Mouse (Mus musculus): Measurements from ENCODE around the gene Hvcn1.
"Not testable (repeated sequence)": the region's sequence is repeated elsewhere in the genome, so short reads cannot be mapped to it uniquely, and the experiment has no call there.

Hvcn1 gene

GRCm38 (mm10) chr5:122206475-122206874 is at the start of gene Hvcn1:
Hvcn1 (plus strand) TSS chr5:122206804.
- no peak for DNase-seq

DNA sequence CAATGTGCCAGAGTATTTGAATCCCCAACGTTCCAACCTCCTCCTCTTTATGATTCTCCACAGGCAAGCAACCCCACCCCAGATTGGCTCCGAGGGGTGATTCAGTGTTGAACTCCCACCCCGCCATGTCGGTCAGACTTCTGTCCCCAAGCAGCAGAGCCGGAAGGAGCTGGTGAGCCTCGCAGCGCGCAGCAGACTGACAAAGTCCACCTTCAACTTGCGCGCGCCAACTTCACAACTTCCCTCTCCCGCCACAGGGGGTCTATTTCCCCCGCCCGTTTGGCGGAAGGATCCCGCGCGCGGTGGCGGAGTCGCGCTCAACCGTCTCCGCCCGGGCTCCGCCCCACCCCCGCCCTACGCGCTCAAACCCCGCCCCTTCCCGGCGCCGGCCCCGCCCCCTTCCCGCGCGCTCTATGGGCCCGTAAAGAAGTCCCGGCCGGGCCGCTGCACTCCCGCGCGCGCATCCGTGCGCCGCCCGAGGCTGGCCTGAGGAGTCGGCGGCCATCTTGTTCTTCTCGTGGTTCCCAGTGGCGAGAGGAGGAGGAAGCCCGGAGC is 48.7 kb upstream of the Hvcn1 start, which contains the start of gene Ppp1cc:
Gene Ppp1cc (plus strand): TSS at position 452 of the 555 bp plus-strand sequence.
- peak; percentile 89 for DNase-seq

DNA sequence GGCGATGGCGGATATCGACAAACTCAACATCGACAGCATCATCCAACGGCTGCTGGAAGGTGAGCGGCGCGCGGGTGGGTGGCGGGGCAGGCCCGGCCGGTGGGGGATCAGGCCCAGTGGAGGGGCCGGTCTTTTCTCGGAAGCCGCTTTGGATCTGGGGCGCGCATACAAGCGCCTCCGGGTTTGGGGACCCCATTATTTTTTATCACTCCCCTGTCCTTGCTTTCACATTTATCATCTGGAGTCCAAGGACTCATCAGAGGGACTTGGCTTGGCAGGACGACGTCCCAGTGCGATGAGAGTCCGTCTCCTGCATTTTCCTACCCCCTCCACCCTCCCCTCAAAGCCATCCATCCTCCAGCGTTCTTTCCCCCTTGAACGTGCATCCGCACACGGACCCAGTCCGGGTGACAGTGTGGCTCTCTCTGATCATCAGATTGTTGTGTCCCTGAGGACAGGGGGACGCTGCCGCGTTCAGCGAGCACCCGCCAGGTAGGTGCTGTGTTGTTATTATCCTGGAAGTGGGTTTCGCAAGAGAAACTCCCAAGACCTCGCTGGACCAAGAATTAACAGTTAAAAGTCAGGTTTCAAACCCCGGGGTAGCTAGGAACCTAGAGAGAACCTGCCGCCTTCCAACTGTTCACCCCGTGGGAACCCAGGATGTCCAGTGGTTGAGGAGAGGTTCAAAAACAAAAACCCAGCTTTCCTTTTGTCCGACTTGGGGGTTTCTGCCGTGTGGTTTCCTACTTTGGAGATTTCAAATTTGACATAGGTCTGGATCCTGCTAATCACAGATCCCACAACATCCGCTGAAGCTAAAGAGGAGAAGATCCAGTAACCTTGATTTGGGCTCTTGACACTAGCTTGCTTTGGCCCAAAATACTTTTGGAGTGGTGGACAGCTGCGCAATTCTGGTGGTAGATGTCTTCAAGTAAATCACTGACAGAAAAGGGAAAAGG is 47.8 kb upstream of the Hvcn1 start:
- peak; percentile 32 for DNase-seq

DNA sequence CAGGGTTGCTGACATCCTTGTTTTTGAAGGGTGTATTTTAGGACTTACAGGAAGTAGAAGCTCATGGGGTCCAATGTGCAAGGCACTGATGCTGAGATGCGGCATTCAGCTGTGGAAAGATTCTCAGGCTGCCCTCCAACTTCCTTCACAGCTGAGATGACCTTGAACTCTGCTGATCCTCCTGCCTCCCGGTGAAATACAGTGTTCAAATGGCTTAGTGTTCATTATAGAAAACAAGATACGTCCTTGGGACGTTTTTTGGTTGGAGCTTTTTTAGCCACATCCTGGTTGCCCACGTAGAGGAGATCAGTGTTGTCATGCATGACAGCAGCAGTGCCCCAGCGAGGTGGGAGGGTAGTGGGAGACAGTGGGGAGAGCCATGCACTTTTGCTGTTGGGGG is 43.4 kb upstream of the Hvcn1 start:
- no peak for DNase-seq

DNA sequence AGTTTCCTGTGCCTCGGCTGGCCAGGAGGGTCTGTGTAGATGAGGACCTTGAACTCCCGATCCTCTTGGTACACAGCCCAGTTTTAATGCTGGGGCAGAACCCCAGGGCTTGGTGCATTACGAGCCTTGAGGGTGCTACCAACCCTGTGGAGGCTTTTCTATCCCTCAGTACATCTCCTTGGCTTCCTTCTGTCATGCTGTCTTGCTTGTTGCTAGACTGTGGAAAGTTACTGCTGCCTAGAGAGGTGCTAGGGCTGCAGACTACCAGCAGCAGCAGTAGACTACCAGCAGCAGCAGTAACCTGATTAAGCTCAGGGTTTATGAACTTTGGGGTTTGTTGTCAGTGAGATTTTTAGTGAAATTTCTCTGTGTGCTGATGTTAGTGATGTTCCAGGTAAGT is 42.6 kb upstream of the Hvcn1 start:
- DNase-seq, result no peak

- DNase-seq, result peak; percentile 75
These were observed 41.2 kb upstream of the Hvcn1 start for GRCm38 (mm10) chr5:122165233-122165915.

DNA sequence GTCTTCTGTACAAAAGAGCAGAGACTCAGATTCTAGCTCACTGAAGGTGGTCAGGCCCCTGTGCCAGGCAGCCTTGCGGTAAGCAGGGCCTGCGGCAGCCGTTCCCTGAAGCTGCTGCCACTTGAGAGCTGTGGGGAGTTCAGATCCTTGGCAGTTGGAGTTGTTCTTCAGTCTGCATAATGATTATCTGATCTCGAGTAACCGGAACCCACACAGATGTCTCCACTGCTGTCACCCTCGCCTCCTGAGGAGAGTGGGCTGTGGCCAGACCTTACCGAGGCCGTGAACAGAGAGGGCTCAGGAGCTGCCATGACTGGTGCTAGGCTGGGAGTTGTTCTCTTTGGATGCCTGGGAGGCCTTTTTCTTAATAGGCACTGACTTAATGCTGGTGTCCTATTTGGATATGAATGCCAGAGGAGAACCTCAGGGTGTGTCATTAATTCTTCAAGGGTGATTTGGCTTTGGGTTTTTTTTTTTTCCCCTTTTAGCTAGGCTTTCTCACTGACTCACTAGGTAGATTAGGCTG is 39.9 kb upstream of the Hvcn1 start:
- DNase-seq, result no peak

- DNase-seq, result no peak
These were observed 38.1 kb upstream of the Hvcn1 start for GRCm38 (mm10) chr5:122168344-122169069.

DNA sequence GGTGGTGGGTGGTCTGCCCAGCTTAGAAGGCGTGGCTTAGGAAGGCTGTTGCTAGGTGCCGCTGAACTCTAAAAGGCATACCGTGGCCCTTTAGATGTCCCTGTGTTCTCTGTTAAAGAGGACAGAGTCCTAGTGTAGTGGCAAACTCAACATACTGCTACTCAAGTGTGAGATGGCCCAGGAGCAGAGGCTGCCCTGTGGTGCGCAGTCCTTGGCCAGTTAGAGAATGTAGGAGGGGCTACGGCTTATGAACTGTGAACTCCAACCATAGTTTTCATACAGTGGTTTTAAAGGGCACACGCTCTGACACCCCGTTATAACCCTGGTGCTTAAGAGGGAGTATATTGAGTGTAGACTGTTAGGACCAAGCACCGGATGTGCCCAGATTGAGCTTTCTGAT is 35.5 kb upstream of the Hvcn1 start:
- no peak for DNase-seq

GRCm38 (mm10) chr5:122175402-122175801 is 31.2 kb upstream of the Hvcn1 start:
- no peak for DNase-seq

DNA sequence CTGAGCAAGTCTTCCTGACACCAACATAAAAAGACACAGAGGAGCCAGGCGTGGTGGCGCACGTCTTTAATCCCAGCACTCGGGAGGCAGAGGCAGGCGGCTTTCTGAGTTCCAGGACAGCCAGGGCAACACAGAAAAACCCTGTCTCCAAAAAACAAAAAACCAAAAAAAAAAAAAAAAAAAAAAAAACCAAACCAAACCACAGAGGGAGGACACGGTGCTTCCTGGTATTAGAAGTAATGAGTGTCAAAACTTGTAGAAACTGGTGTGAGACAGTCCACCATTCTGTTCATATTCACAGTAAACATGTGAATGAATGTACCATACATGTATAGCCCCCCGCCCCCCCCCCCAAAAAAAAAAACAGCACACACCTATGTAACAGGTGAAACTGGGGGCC is 30.6 kb upstream of the Hvcn1 start:
- no peak for DNase-seq

DNA sequence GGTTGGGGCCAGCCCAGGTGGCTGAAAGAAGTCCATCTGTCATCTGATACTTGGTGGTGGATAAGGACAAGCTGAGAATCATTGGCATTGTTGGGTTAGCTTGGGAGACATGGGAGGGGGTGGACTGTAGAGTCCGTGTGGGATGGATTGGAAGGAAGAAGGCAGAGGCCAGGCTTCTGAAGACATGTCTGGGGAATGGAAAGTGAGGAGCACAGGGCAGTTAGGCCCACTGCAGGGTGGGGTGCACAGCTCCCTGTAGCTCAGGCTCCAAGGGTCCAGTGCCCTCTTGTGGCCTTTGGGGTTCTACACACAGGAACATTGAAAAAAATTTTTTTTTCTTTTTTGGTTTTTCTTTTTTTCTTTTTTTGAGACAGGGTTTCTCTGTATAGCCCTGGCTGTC is 30.2 kb upstream of the Hvcn1 start:
- DNase-seq, result no peak

- no peak for DNase-seq
These were observed 26.9 kb upstream of the Hvcn1 start for GRCm38 (mm10) chr5:122179665-122180064.

GRCm38 (mm10) chr5:122184283-122184806 is 22.3 kb upstream of the Hvcn1 start:
- no peak for DNase-seq

- not testable (repeated sequence) for DNase-seq
These were observed 21.7 kb upstream of the Hvcn1 start for GRCm38 (mm10) chr5:122184858-122185257.

DNA sequence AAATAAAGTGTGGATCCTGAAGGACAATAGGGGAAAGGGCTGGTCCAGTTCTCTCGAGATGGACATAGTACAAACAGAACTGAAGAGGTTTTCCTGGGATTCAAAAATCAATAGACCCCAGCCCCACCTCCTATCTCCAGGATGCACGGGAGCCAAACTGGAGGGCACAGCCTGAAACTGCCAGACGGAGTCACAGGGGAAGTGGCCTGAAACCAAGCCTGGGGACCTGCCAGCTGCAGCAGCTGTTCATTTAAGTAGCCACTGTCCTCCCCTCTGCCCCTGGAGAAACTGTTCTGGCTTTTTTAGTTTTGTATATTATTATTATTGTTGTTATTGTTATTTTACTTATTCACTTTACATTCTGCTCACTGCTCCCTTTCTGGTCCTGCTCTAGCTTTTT is 17.5 kb upstream of the Hvcn1 start:
- DNase-seq, result no peak

- DNase-seq, result no peak
These were observed 16.1 kb upstream of the Hvcn1 start for GRCm38 (mm10) chr5:122190465-122190864.

GRCm38 (mm10) chr5:122191269-122192063 is 15.1 kb upstream of the Hvcn1 start:
- no peak for DNase-seq

DNA sequence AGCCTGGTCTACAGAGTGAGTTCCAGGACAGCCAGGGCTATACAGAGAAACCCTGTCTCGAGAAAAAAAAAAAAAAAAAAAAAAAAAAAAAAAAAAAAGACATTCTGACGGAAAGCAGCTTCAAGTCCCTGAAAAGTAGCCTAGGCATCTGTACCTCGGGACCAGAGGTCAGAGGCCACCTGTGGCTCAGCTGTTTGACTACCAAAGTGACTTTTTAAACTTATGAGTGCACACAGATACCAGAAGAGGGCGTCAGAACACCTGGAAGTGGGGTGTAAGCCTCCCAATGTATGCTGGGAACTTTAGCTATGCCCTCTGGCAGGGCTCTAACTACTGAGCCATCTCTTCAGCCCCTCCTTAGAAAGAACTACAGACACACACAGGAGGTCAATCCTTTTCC is 14.3 kb upstream of the Hvcn1 start:
- DNase-seq, result no peak

- no peak for DNase-seq
These were observed 5.7 kb upstream of the Hvcn1 start for GRCm38 (mm10) chr5:122200872-122201271.

DNA sequence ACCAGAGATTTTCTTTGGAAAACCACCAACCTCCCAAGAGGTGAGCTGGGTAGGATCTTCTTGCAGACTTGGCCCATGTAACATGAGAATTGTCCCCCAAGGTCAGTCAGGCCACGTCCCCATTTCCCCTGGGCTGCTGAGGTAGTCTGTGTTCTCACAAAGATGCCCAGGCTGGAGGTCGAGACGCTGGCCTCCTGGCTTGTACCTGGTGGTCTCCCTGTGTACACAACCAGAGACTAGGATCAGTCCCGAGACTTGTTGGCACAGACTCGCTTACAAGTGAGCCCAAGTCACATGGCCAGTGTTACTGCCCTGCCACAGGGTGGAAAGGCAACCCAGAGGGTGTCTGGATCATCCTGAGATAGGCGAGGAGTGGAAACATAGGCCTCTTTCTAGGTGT is 4.7 kb upstream of the Hvcn1 start:
- DNase-seq, result no peak

DNA sequence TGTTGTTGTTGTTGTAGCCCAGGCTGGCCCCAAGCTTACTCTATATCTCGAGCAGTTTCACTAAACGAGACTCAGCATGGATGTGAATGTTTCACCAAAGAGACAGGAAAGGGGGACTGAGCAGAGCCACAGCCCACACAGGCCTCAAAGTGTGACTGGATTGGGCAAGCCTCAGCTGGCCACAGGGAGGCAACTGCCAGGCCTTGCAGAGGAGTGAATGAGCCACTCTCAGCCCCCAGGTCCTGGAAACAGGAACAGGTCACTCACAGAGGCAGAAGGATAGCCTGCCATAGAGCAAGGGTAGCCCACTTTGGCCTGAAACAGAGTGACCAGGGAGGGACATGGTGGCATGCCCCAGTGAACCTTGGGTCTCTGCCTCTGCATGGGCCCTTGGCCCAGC is 2.4 kb upstream of the Hvcn1 start:
- DNase-seq, result no peak
